Mouse (Mus musculus) liver, adult 2 months (tissue): Measurements from ENCODE around the gene Amh. TPM values are rescaled to one million over a fixed set of nuclear protein-coding genes. Genes with fewer than 3 reads are reported as not detected.

ENCODE experiments used
- DNase-seq: peaks from one replicate; pipeline ENCODE4 v3.0.0-alpha.2; 2011; ENCODE audit warnings: low read depth, low spot score; ENCODE audit errors: extremely low read depth
- H3K27ac ChIP-seq: fragments of 200-500 bp; replicated peaks from 2 replicates; pipeline ENCODE4 v1.5.1; 2012; ENCODE audit warnings: low read depth, mild to moderate bottlenecking, control low read depth, inconsistent platforms, low read length; ENCODE audit not compliant: insufficient read depth
- H3K27me3 ChIP-seq: fragments of 200-500 bp; 2 replicates; pipeline ENCODE4 v1.6.1; 2012; ENCODE audit warnings: mild to moderate bottlenecking, moderate library complexity, low read length, inconsistent platforms; ENCODE audit not compliant: control insufficient read depth, insufficient read depth
- H3K36me3 ChIP-seq: fragments of 200-500 bp; 2 replicates; pipeline ENCODE4 v1.6.1; 2012; ENCODE audit warnings: low read length, inconsistent platforms; ENCODE audit not compliant: control insufficient read depth, insufficient read depth
- H3K4me1 ChIP-seq: fragments of 200-500 bp; 2 replicates; pipeline ENCODE4 v1.6.1; 2011; ENCODE audit warnings: low read length; ENCODE audit not compliant: control insufficient read depth, insufficient read depth
- H3K4me3 ChIP-seq: fragments of 200-500 bp; 2 replicates; pipeline ENCODE4 v1.5.1; 2011; ENCODE audit warnings: low read depth, mild to moderate bottlenecking, control low read depth, low read length, moderate library complexity; ENCODE audit not compliant: insufficient read depth
- H3K79me2 ChIP-seq: fragments of 200-500 bp; 2 replicates; pipeline ENCODE4 v1.6.1; 2012; ENCODE audit warnings: inconsistent platforms, mild to moderate bottlenecking, low read length, moderate library complexity; ENCODE audit not compliant: control insufficient read depth, insufficient read depth
- H3K9ac ChIP-seq: fragments of 200-500 bp; 2 replicates; pipeline ENCODE4 v1.6.1; 2012; ENCODE audit warnings: low read depth, mild to moderate bottlenecking, control low read depth, inconsistent platforms, low read length
- CTCF ChIP-seq: fragments of 200-500 bp; IDR thresholded peaks from 2 replicates; pipeline ENCODE4 v1.5.1; 2011; ENCODE audit warnings: low read depth, low read length, control low read depth
- POLR2A ChIP-seq: fragments of 200-500 bp; IDR thresholded peaks from 2 replicates; pipeline ENCODE4 v1.6.1; 2011; ENCODE audit warnings: low read length, control low read depth; ENCODE audit not compliant: insufficient read depth; ENCODE audit errors: extremely low read depth
- WGBS: fragments of 180-500 bp; shearing (Covaris S2); methylation state at CpG from one replicate; pipeline ENCODE4 v1.1.7; 2018; 5-methylcytosine and 5-hydroxymethylcytosine counted together
- polyA plus RNA-seq: library from polyadenylated mRNA; depleted of rRNA; stranded (reverse); fragments of >200 nt; gene quantifications from 2 replicates; pipeline ENCODE4 v1.2.3, GENCODE M21; 2012; rRNA removed
- total RNA-seq: library from RNA; depleted of rRNA; stranded (reverse); fragments of >200 nt; gene quantifications from 2 replicates; pipeline ENCODE4 v1.2.3, GENCODE M21; 2014; rRNA removed

The Amh gene
- total RNA-seq (0.13 and 0.18 TPM in 2 replicates), polyA plus RNA-seq (0.09 and 0.21 TPM in 2 replicates)

- H3K27ac ChIP-seq = no peak within 1 kb of the TSS
Measured at GRCm38 (mm10) chr10:80804916-80805315, at the start of gene Amh. Gene Amh, plus strand, starts transcription at chr10:80805243.

DNA sequence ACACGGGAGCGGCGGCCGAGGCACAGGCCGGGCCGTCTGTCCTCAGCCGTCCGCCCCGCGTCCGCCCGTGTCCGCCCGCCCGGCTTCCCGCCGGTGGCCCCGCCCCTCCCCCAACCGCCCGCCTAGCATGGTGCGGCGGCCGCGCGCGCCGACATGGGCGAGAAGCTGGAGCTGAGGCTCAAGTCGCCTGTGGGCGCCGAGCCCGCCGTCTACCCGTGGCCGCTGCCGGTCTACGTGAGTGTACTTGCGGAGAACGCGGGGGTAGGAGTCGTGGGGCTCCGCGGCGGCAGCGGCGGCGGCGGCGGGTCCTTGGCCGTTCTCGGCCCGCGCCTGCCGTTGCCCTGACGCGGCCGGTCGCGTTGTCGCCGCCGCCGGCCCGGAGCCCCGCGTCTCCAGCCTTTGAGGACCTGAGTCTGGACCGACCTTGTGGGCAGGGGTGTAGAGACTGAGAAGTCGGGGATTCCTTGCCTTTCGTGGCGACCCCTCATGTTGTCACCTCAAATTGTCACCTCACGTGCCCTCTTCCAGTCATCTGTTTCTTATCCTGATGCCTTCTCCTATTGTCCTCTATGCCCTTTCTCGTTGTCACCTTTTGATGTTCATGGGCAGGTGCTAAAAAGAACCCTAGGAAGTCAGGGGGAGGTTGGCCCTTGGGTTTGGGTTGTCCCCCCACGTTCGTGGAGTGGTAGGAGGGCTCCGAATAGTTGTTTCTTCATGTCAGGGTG lies 49.6 kb upstream of the Amh start:
- H3K27ac ChIP-seq = peak overlapping the region; percentile 60
- no peaks in the 10 kb centered on the region for H3K36me3 ChIP-seq
- WGBS = under 1% methylated on average over 75 of the region's 75 CpGs
- no peak for DNase-seq
- TF ChIP-seq CTCF (no peak), POLR2A (no peak)
- H3K4me1 ChIP-seq = peaks cover 38% of the 10 kb centered on the region
- peaks cover 41% of the 10 kb centered on the region; the same call in 1 of the 2 replicates for H3K79me2 ChIP-seq
- H3K9ac ChIP-seq = peak overlapping the region; percentile 97
- H3K4me3 ChIP-seq = peak overlapping the region; percentile 90
- no peaks in the 10 kb centered on the region for H3K27me3 ChIP-seq

More at GRCm38 (mm10) chr10:80804916-80805315, at the start of gene Amh:
- TF ChIP-seq CTCF = no peak
- Histone ChIP-seq H3K4me3 (no peak within 1 kb of the TSS), H3K9ac (no peak within 1 kb of the TSS), H3K79me2 (peaks cover 4% of the 10 kb centered on the region; the same call in 1 of the 2 replicates), H3K4me1 (peaks cover 5% of the 10 kb centered on the region), H3K36me3 (peaks cover 2% of the 10 kb centered on the region; the same call in 1 of the 2 replicates), H3K27me3 (no peaks in the 10 kb centered on the region; the same call in 1 of the 2 replicates)
- WGBS = 86% methylated on average over 6 of the region's 6 CpGs
- DNase-seq = no peak

DNA sequence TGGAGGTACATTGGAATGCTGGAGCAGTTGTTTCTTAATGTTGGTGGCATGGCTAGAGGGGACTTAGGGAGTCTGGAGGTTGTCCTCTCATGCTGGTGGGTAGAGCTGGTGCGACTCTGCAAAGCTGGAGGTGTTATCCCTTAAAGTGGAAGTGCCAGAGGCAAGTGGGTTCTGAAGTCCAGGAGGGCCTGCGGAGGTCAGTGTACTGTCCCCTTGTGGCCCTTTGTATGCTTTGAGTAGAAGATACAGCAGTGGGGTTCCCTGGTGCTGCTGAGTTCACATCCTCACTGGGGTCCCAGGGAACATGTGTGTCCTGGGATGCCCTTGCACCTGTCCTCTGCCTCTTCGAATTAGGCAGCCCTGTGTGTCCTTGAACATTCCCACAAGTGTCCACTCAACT lies 48.9 kb upstream of the Amh start:
- 10% methylated on average over 3 of the region's 3 CpGs for WGBS
- Histone ChIP-seq H3K4me1 (peaks cover 45% of the 10 kb centered on the region), H3K9ac (peak overlapping the region; percentile 97)

DNA sequence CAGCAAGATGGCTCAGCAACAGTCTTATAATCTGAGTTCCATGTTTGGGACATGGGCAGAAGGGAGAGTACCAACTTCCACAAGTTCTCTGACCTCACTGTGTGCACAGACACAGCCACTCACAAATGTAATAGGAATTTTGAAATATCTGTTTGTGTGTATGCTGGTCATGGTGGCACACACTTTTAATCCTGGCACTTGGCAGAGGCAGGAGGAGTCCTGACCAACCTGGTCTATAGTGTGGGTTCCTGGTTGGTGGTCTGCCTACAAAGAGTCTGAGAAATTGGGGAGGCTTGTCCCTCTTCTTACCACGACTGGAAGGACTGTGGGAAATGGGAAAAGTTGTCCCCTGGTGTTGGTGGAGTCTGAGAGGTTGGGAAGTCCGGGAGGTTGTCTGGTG lies 48.5 kb upstream of the Amh start:
- no peak overlapping the region for H3K4me3 ChIP-seq
- H3K27ac ChIP-seq = peak overlapping the region; percentile 60
- no peaks in the 10 kb centered on the region for H3K27me3 ChIP-seq
- H3K36me3 ChIP-seq = no peaks in the 10 kb centered on the region
- no peak for DNase-seq
- H3K4me1 ChIP-seq = peaks cover 48% of the 10 kb centered on the region
- TF ChIP-seq POLR2A (no peak), CTCF (no peak)
- H3K79me2 ChIP-seq = peaks cover 51% of the 10 kb centered on the region; the same call in 1 of the 2 replicates
- no peak overlapping the region; the same call in 1 of the 2 replicates for H3K9ac ChIP-seq
- 40% methylated on average over 2 of the region's 2 CpGs for WGBS

More for the DNA sequence above, 48.9 kb upstream of the Amh start:
- DNase-seq = peak; percentile 57
- Histone ChIP-seq H3K79me2 (peaks cover 47% of the 10 kb centered on the region; the same call in 1 of the 2 replicates), H3K36me3 (no peaks in the 10 kb centered on the region), H3K27me3 (no peaks in the 10 kb centered on the region), H3K27ac (peak overlapping the region; percentile 60), H3K4me3 (peak overlapping the region; percentile 90; the same call in 1 of the 2 replicates)
- no peak for TF ChIP-seq POLR2A
- TF ChIP-seq CTCF = peak; percentile 32; the same call in 1 of the 2 replicates

- 51% methylated on average over 4 of the region's 4 CpGs for WGBS
- TF ChIP-seq CTCF (no peak), POLR2A (no peak)
- DNase-seq = no peak
Measured at GRCm38 (mm10) chr10:80756967-80757366, 48.1 kb upstream of the Amh start.

More at GRCm38 (mm10) chr10:80756967-80757366, 48.1 kb upstream of the Amh start:
- peaks cover 52% of the 10 kb centered on the region; the same call in 1 of the 2 replicates for H3K79me2 ChIP-seq
- no peaks in the 10 kb centered on the region for H3K27me3 ChIP-seq
- H3K27ac ChIP-seq = peak overlapping the region; percentile 60
- no peak overlapping the region for H3K4me3 ChIP-seq
- H3K9ac ChIP-seq = 0 out of 2 replicates have a peak overlapping the region, but pooled peaks have one; percentile 14
- H3K4me1 ChIP-seq = peaks cover 50% of the 10 kb centered on the region
- H3K36me3 ChIP-seq = no peaks in the 10 kb centered on the region
